Mouse (Mus musculus): ENCODE data around the gene Scnm1. TPM values are rescaled to one million over a fixed set of nuclear protein-coding genes. Genes with fewer than 3 reads are reported as not detected.

The Scnm1 gene
- total and polyA plus RNA-seq, 3 experiments = 28.3 to 46.8 (median 32.1) TPM

GRCm38 (mm10) chr3:95141952-95142616, 8.3 kb upstream of the Scnm1 start, which contains the start of gene Tnfaip8l2:
Gene Tnfaip8l2, minus strand, starts transcription at chr3:95142360.
- intact Hi-C loops (cut with DNase I) = loop anchor here (1.0 to 5.0 kb wide), 5 partner anchors 19 to 121 kb away; partner anchors contain the start of genes Gabpb2, Psmd4 and Sema6c
- peak within 1 kb of the TSS; percentile 12; the same call in 1 of the 2 replicates for H3K27ac ChIP-seq
- no peaks in the 10 kb centered on the region for H3K36me3 ChIP-seq (ENCODE audit: control insufficient read depth, insufficient read depth, low read length)
- no peak within 1 kb of the TSS for H3K9ac ChIP-seq (ENCODE audit: low read depth, low read length)
- no peaks in the 10 kb centered on the region for H3K79me2 ChIP-seq (replicated peaks; ENCODE audit: control insufficient read depth, insufficient read depth, low read length)
- no peak for TF ChIP-seq EP300 (IDR thresholded peaks at IDR 0.05; ENCODE audit: insufficient read depth, low read depth, low read length)
- TF ChIP-seq POLR2A (IDR thresholded peaks at IDR 0.05; ENCODE audit: insufficient read depth, low read depth, low read length) = peak; percentile 54; the same call in 1 of the 2 replicates
- no peak for TF ChIP-seq CTCF (IDR thresholded peaks at IDR 0.05)
- peak in 1 of 2 experiments; percentile 69 for DNase-seq
- WGBS = 82% methylated on average over 10 of the region's 10 CpGs
- H3K27me3 ChIP-seq (ENCODE audit: control insufficient read depth, insufficient read depth, low read length) = no peaks in the 10 kb centered on the region
- H3K4me1 ChIP-seq (ENCODE audit: control insufficient read depth, insufficient read depth, low read length) = no peaks in the 10 kb centered on the region
- H3K4me3 ChIP-seq = no peak within 1 kb of the TSS

DNA sequence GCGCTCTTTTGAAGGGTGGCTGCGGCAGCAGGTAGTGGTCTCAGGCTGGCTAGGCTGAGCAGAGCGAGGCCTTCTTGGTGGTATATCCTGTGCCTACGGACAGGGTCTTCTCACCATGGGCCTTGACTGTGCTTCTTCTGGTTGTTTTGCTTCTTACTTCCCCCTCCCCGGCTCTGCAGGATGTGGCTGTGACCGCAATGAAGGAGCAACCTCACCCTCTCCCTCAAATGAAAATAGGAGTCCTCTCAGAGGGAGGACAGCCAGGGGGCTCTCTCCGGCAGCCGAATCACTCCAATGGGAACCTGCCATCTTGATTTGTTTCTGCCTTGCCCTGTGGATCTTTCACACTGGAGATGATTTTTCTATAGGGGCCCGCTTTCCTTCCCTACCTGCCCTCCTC, 7.7 kb upstream of the Scnm1 start:
- Histone ChIP-seq H3K79me2 (replicated peaks; ENCODE audit: control insufficient read depth, insufficient read depth, low read length) (no peaks in the 10 kb centered on the region), H3K4me3 (no peak overlapping the region)
- TF ChIP-seq EP300 (IDR thresholded peaks at IDR 0.05; ENCODE audit: insufficient read depth, low read depth, low read length) = no peak
- TF ChIP-seq CTCF (IDR thresholded peaks at IDR 0.05) = no peak
- 0 out of 2 replicates have a peak, but pooled peaks have one; percentile 25 for TF ChIP-seq POLR2A (IDR thresholded peaks at IDR 0.05; ENCODE audit: insufficient read depth, low read depth, low read length)

DNA sequence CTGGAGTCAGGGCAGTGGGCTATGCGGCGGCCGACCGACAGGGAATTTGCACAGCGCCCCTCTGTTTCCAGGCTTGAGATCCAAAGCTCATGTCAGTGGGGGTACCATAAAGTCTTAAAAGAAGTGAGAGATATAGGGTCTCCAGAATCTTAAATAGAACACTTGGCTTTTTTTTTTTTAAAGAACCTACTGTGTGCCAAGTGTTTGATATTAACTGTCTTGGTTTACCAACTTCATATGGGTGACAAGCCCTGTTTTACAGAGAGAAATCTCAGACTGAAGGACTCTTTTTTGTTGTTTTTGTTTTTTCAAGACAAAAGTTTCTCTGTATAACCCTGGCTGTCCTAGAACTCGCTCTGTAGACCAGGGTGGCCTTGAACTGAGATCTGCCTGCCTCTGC, 7.0 kb upstream of the Scnm1 start:
- Histone ChIP-seq H3K4me1 (ENCODE audit: control insufficient read depth, insufficient read depth, low read length) (no peaks in the 10 kb centered on the region; the same call in 1 of the 2 replicates), H3K27ac (no peak overlapping the region; the same call in 1 of the 2 replicates), H3K79me2 (replicated peaks; ENCODE audit: control insufficient read depth, insufficient read depth, low read length) (no peaks in the 10 kb centered on the region), H3K36me3 (ENCODE audit: control insufficient read depth, insufficient read depth, low read length) (no peaks in the 10 kb centered on the region), H3K9ac (ENCODE audit: low read depth, low read length) (no peak overlapping the region), H3K4me3 (no peak overlapping the region), H3K27me3 (ENCODE audit: control insufficient read depth, insufficient read depth, low read length) (no peaks in the 10 kb centered on the region)
- TF ChIP-seq EP300 (IDR thresholded peaks at IDR 0.05; ENCODE audit: insufficient read depth, low read depth, low read length) (no peak), CTCF (IDR thresholded peaks at IDR 0.05) (no peak), POLR2A (IDR thresholded peaks at IDR 0.05; ENCODE audit: insufficient read depth, low read depth, low read length) (no peak)
- WGBS = 96% methylated on average over 6 of the region's 6 CpGs
- no peak for DNase-seq
- intact Hi-C loops (cut with DNase I) = loop anchor here (5.0 kb wide), 1 partner anchor 98 kb away; the partner anchor contains the start of gene Psmd4

More for the DNA sequence above, 7.7 kb upstream of the Scnm1 start:
- intact Hi-C loops (cut with DNase I) = loop anchor here (5.0 kb wide), 1 partner anchor 99 kb away; the partner anchor contains the start of gene Psmd4
- Histone ChIP-seq H3K36me3 (ENCODE audit: control insufficient read depth, insufficient read depth, low read length) (no peaks in the 10 kb centered on the region), H3K27ac (peak overlapping the region; percentile 12; the same call in 1 of the 2 replicates), H3K9ac (ENCODE audit: low read depth, low read length) (no peak overlapping the region), H3K4me1 (ENCODE audit: control insufficient read depth, insufficient read depth, low read length) (no peaks in the 10 kb centered on the region), H3K27me3 (ENCODE audit: control insufficient read depth, insufficient read depth, low read length) (no peaks in the 10 kb centered on the region)
- 89% methylated on average over 9 of the region's 9 CpGs for WGBS
- peak in 1 of 2 experiments; percentile 60 for DNase-seq

DNA sequence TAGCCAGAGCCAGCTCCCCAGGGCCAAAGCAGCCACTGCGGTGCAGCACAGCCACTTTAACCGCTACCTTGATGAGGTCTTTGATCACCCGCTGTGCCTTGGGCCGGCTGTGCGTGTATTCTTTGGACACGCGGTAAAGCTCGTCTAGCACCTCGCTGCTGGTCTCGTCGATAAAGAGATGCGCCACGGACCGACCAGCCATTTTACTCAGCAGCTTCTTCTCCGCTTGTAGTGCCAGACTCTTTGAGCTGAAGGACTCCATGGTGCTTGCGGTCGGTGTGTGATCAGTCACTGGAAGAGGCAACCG, 6.4 kb upstream of the Scnm1 start:
- TF ChIP-seq POLR2A (IDR thresholded peaks at IDR 0.05; ENCODE audit: insufficient read depth, low read depth, low read length) (no peak), EP300 (IDR thresholded peaks at IDR 0.05; ENCODE audit: insufficient read depth, low read depth, low read length) (no peak), CTCF (IDR thresholded peaks at IDR 0.05) (no peak)
- peaks cover 3% of the 10 kb centered on the region; the same call in 1 of the 2 replicates for H3K4me1 ChIP-seq (ENCODE audit: control insufficient read depth, insufficient read depth, low read length)
- intact Hi-C loops (cut with DNase I) = loop anchor here (5.0 kb wide), 1 partner anchor 98 kb away; the partner anchor contains the start of gene Psmd4
- no peak overlapping the region for H3K27ac ChIP-seq
- WGBS = 73% methylated on average over 18 of the region's 18 CpGs
- H3K27me3 ChIP-seq (ENCODE audit: control insufficient read depth, insufficient read depth, low read length) = no peaks in the 10 kb centered on the region
- no peaks in the 10 kb centered on the region for H3K79me2 ChIP-seq (replicated peaks; ENCODE audit: control insufficient read depth, insufficient read depth, low read length)
- no peak overlapping the region for H3K4me3 ChIP-seq
- DNase-seq = no peak
- no peaks in the 10 kb centered on the region for H3K36me3 ChIP-seq (ENCODE audit: control insufficient read depth, insufficient read depth, low read length)
- no peak overlapping the region for H3K9ac ChIP-seq (ENCODE audit: low read depth, low read length)

- H3K36me3 ChIP-seq (ENCODE audit: control insufficient read depth, insufficient read depth, low read length) = no peaks in the 10 kb centered on the region
- no peaks in the 10 kb centered on the region for H3K79me2 ChIP-seq (replicated peaks; ENCODE audit: control insufficient read depth, insufficient read depth, low read length)
- intact Hi-C loops (cut with DNase I) = loop anchor here (5.0 kb wide), 1 partner anchor 97 kb away; the partner anchor contains the start of gene Psmd4
- H3K27ac ChIP-seq = no peak overlapping the region
- H3K4me3 ChIP-seq = no peak overlapping the region
- no peak for TF ChIP-seq EP300 (IDR thresholded peaks at IDR 0.05; ENCODE audit: insufficient read depth, low read depth, low read length)
- TF ChIP-seq POLR2A (IDR thresholded peaks at IDR 0.05; ENCODE audit: insufficient read depth, low read depth, low read length) = no peak
- no peak for TF ChIP-seq CTCF (IDR thresholded peaks at IDR 0.05)
- 70% methylated on average over 25 of the region's 25 CpGs for WGBS
- H3K9ac ChIP-seq (ENCODE audit: low read depth, low read length) = no peak overlapping the region
- H3K27me3 ChIP-seq (ENCODE audit: control insufficient read depth, insufficient read depth, low read length) = no peaks in the 10 kb centered on the region
- DNase-seq = peak in 1 of 2 experiments; percentile 54
- H3K4me1 ChIP-seq (ENCODE audit: control insufficient read depth, insufficient read depth, low read length) = peaks cover 3% of the 10 kb centered on the region; the same call in 1 of the 2 replicates
Observed at GRCm38 (mm10) chr3:95139586-95140288, 5.9 kb upstream of the Scnm1 start.
